Mouse (Mus musculus) forebrain, embryonic 12.5 days (tissue): Measurements from ENCODE around the gene Sun5. TPM values are rescaled to one million over a fixed set of nuclear protein-coding genes. Genes with fewer than 3 reads are reported as not detected.

Experiments used
- ATAC-seq: fragments of 200-750 bp; cut with Nextera tagmentation; 2 replicates; pipeline ENCODE4 v1.8.0; 2017; ENCODE audit warnings: moderate TSS enrichment; ENCODE audit not compliant: low FRiP score
- H3K27ac ChIP-seq: fragments of 300-500 bp; sonication (generic); 2 replicates; pipeline ENCODE4 v1.5.1; 2016; ENCODE audit warnings: mild to moderate bottlenecking
- H3K27me3 ChIP-seq: fragments of 300-500 bp; sonication (generic); 2 replicates; pipeline ENCODE4 v1.6.1; 2016; ENCODE audit warnings: mild to moderate bottlenecking
- H3K36me3 ChIP-seq: fragments of 300-500 bp; sonication (generic); replicated peaks from 2 replicates; pipeline ENCODE4 v1.6.1; 2016; ENCODE audit warnings: mild to moderate bottlenecking
- H3K4me1 ChIP-seq: fragments of 300-500 bp; sonication (generic); 2 replicates; pipeline ENCODE4 v1.6.1; 2016
- H3K4me2 ChIP-seq: fragments of 300-500 bp; sonication (generic); 2 replicates; pipeline ENCODE4 v1.6.1; 2016; ENCODE audit warnings: mild to moderate bottlenecking, moderate library complexity
- H3K4me3 ChIP-seq: fragments of 300-500 bp; sonication (generic); replicated peaks from 2 replicates; pipeline ENCODE4 v1.5.1; 2016; ENCODE audit warnings: mild to moderate bottlenecking
- H3K9ac ChIP-seq: fragments of 300-500 bp; sonication (generic); 2 replicates; pipeline ENCODE4 v1.6.1; 2016; ENCODE audit warnings: mild to moderate bottlenecking
- H3K9me3 ChIP-seq: fragments of 300-500 bp; sonication (generic); 2 replicates; pipeline ENCODE4 v1.6.1; 2016
- WGBS: fragments of 180-500 bp; shearing (Covaris S2); methylation state at CpG from one replicate; pipeline ENCODE4 v1.1.7; 2016; 5-methylcytosine and 5-hydroxymethylcytosine counted together
- polyA plus RNA-seq: library from polyadenylated mRNA; unstranded; fragments of >200 nt; fragmentation: Nextera tagmentation; extraction: Ambion mirVana; gene quantifications from 2 replicates; pipeline ENCODE4 v1.2.1, GENCODE M21; 2016

Gene Sun5
- polyA plus RNA-seq = not detected in 2 replicates

GRCm38 (mm10) chr2:153870984-153871383 lies at the start of gene Sun5:
Gene Sun5, minus strand, starts transcription at chr2:153871084.
- H3K27me3 ChIP-seq = no peaks in the 10 kb centered on the region
- no peaks in the 10 kb centered on the region for H3K9me3 ChIP-seq
- no peak within 1 kb of the TSS for H3K9ac ChIP-seq
- no peak within 1 kb of the TSS for H3K27ac ChIP-seq
- H3K36me3 ChIP-seq = no peaks in the 10 kb centered on the region
- no peaks in the 10 kb centered on the region for H3K4me1 ChIP-seq
- H3K4me3 ChIP-seq = no peak within 1 kb of the TSS
- H3K4me2 ChIP-seq = no peak within 1 kb of the TSS
- ATAC-seq = no peak
- 87% methylated on average over 4 of the region's 4 CpGs for WGBS

GRCm38 (mm10) chr2:153917930-153918329 lies 47.0 kb upstream of the Sun5 start, which contains the start of gene Bpifb3:
Gene Bpifb3, plus strand, starts transcription at chr2:153918230.
- H3K27me3 ChIP-seq = no peaks in the 10 kb centered on the region
- no peak for ATAC-seq
- no peak within 1 kb of the TSS for H3K27ac ChIP-seq
- H3K36me3 ChIP-seq = no peaks in the 10 kb centered on the region
- H3K4me1 ChIP-seq = no peaks in the 10 kb centered on the region; the same call in 1 of the 2 replicates
- no peaks in the 10 kb centered on the region for H3K9me3 ChIP-seq
- H3K9ac ChIP-seq = no peak within 1 kb of the TSS; the same call in 1 of the 2 replicates
- no peak within 1 kb of the TSS for H3K4me3 ChIP-seq
- H3K4me2 ChIP-seq = no peak within 1 kb of the TSS
- 59% methylated on average over 8 of the region's 8 CpGs for WGBS

GRCm38 (mm10) chr2:153914151-153914550 lies 43.3 kb upstream of the Sun5 start:
- Histone ChIP-seq H3K4me1 (no peaks in the 10 kb centered on the region; the same call in 1 of the 2 replicates), H3K36me3 (no peaks in the 10 kb centered on the region), H3K27ac (no peak overlapping the region), H3K9me3 (no peaks in the 10 kb centered on the region), H3K9ac (no peak overlapping the region), H3K4me2 (no peak overlapping the region), H3K27me3 (no peaks in the 10 kb centered on the region), H3K4me3 (no peak overlapping the region)
- ATAC-seq = no peak
- WGBS = 65% methylated on average over 5 of the region's 5 CpGs

DNA sequence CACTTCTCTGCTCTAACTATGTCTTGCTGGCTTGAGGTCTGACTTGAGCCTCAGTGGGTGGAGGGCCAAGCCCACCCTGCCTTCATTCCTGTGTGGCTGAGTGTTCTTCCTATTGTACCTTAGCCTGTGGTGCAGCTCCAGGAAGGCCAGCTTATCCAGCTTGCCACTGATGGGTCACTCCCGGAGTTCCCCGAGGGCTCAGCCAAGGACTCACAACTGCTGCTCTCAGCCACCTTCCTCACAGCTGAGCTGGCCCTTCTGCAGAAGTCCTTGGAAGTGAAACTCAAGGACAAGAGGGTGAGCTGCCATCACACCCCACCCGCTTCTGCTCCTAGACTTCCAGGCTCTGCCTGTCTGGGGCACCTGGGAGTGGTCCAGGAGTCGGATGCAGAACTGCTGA lies 35.7 kb upstream of the Sun5 start:
- no peaks in the 10 kb centered on the region for H3K27me3 ChIP-seq
- no peak overlapping the region for H3K4me2 ChIP-seq
- no peaks in the 10 kb centered on the region for H3K9me3 ChIP-seq
- H3K4me1 ChIP-seq = no peaks in the 10 kb centered on the region
- H3K9ac ChIP-seq = no peak overlapping the region
- H3K36me3 ChIP-seq = no peaks in the 10 kb centered on the region
- WGBS = 85% methylated on average over 4 of the region's 4 CpGs
- no peak for ATAC-seq
- H3K4me3 ChIP-seq = no peak overlapping the region
- no peak overlapping the region for H3K27ac ChIP-seq

DNA sequence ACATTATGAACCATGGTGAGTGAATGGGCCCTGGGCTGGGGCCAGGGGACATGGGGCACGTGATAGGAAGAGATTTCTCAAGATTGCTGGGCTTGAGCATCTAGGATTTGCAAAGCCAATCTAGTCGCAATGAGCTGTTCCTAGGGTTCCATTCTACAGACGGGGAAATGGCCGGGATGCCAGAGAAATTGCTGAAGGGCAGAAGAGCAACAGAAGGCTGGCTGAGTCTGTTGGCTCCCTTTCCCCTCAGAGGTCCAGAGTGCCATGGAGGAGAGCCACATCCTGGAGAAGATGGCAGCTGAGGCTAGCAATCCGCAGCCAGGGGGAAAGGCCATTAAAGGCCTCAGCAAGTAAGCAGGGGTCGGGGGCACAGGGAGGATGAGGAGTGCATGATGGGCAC lies 31.8 kb upstream of the Sun5 start:
- no peak for ATAC-seq
- 77% methylated on average over 6 of the region's 6 CpGs for WGBS
- H3K4me2 ChIP-seq = no peak overlapping the region
- H3K9ac ChIP-seq = no peak overlapping the region
- H3K36me3 ChIP-seq = no peaks in the 10 kb centered on the region
- H3K27ac ChIP-seq = no peak overlapping the region
- no peak overlapping the region for H3K4me3 ChIP-seq
- no peaks in the 10 kb centered on the region for H3K9me3 ChIP-seq
- no peaks in the 10 kb centered on the region for H3K4me1 ChIP-seq
- no peaks in the 10 kb centered on the region for H3K27me3 ChIP-seq

GRCm38 (mm10) chr2:153900088-153900487 lies 29.2 kb upstream of the Sun5 start, which contains the start of gene Bpifb6:
Gene Bpifb6, plus strand, starts transcription at chr2:153900388.
- Histone ChIP-seq H3K27me3 (no peaks in the 10 kb centered on the region), H3K27ac (no peak within 1 kb of the TSS), H3K9ac (no peak within 1 kb of the TSS), H3K4me3 (no peak within 1 kb of the TSS), H3K4me2 (no peak within 1 kb of the TSS), H3K36me3 (no peaks in the 10 kb centered on the region), H3K4me1 (no peaks in the 10 kb centered on the region), H3K9me3 (no peaks in the 10 kb centered on the region)
- 60% methylated on average over 4 of the region's 4 CpGs for WGBS
- ATAC-seq = no peak

DNA sequence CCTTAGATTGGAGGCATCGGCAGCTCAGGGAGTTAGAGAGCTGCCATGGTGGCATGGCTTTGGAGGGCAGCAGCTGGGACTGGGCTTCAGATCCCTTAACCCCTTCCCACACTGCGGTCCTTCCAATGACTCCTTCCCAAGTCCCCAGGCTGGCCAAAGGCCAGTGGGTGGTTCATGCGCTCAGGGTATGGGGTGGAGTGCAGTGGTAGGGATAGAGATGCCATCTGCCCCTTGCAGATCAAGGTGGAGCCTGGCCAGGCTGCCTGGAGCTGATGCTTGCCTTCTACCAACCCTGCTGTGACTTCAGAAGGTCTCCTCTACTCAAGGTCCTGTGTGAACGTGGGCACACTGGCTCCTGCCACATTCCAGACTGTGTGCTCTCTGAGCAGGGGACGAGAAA lies 28.2 kb upstream of the Sun5 start:
- Histone ChIP-seq H3K27me3 (no peaks in the 10 kb centered on the region), H3K27ac (no peak overlapping the region), H3K4me2 (no peak overlapping the region), H3K36me3 (no peaks in the 10 kb centered on the region), H3K4me3 (no peak overlapping the region), H3K9me3 (no peaks in the 10 kb centered on the region), H3K4me1 (no peaks in the 10 kb centered on the region), H3K9ac (no peak overlapping the region)
- no peak for ATAC-seq
- 77% methylated on average over 5 of the region's 5 CpGs for WGBS

DNA sequence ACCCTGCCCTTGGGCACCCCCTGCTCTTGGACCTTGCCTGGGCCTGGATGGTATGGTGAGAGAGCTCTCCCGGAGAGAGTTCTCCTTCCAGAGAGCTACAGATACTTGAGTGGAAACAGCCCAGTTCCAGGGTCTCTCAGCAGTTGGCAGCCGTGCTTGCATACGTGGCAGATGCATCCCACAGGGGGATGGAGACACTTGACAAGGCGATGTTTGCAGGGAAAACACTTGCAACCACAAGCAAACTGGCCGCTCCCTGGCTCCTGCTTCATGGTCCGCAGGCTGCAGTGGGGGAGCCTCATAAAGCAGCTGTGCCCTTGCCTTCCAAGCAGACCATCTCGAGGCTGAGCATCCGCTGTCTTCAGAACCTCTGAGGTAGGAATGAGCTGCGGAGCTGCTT lies 3.9 kb upstream of the Sun5 start, which contains the start of gene Bpifb2:
TSS of gene Bpifb2 (plus strand) at position 301 of the 400 bp plus-strand sequence.
- H3K9ac ChIP-seq = no peak within 1 kb of the TSS
- H3K36me3 ChIP-seq = no peaks in the 10 kb centered on the region
- WGBS = 73% methylated on average over 9 of the region's 9 CpGs
- H3K4me1 ChIP-seq = no peaks in the 10 kb centered on the region
- no peaks in the 10 kb centered on the region for H3K9me3 ChIP-seq
- H3K4me3 ChIP-seq = no peak within 1 kb of the TSS
- ATAC-seq = no peak
- H3K27ac ChIP-seq = no peak within 1 kb of the TSS
- H3K27me3 ChIP-seq = no peaks in the 10 kb centered on the region
- H3K4me2 ChIP-seq = no peak within 1 kb of the TSS

GRCm38 (mm10) chr2:153861960-153862359 lies 8.9 kb downstream of the Sun5 start:
- no peak overlapping the region for H3K9ac ChIP-seq
- WGBS = 78% methylated on average over 3 of the region's 3 CpGs
- peaks cover 4% of the 10 kb centered on the region; the same call in 1 of the 2 replicates for H3K27me3 ChIP-seq
- H3K4me2 ChIP-seq = no peak overlapping the region
- no peak for ATAC-seq
- H3K9me3 ChIP-seq = no peaks in the 10 kb centered on the region
- no peaks in the 10 kb centered on the region for H3K4me1 ChIP-seq
- H3K27ac ChIP-seq = no peak overlapping the region
- no peak overlapping the region for H3K4me3 ChIP-seq
- no peaks in the 10 kb centered on the region for H3K36me3 ChIP-seq

- Histone ChIP-seq H3K4me2 (no peak overlapping the region), H3K9ac (no peak overlapping the region), H3K27me3 (peaks cover 4% of the 10 kb centered on the region; the same call in 1 of the 2 replicates), H3K4me1 (no peaks in the 10 kb centered on the region), H3K27ac (no peak overlapping the region), H3K36me3 (no peaks in the 10 kb centered on the region), H3K9me3 (no peaks in the 10 kb centered on the region), H3K4me3 (no peak overlapping the region)
- WGBS = 76% methylated on average over 3 of the region's 3 CpGs
- no peak for ATAC-seq
These were observed 10.2 kb downstream of the Sun5 start for GRCm38 (mm10) chr2:153860715-153861114.

- H3K9ac ChIP-seq = no peak overlapping the region
- ATAC-seq = no peak
- no peaks in the 10 kb centered on the region for H3K36me3 ChIP-seq
- no peaks in the 10 kb centered on the region for H3K4me1 ChIP-seq
- no peak overlapping the region for H3K4me3 ChIP-seq
- no peak overlapping the region for H3K4me2 ChIP-seq
- 95% methylated on average over 11 of the region's 11 CpGs for WGBS
- H3K9me3 ChIP-seq = no peaks in the 10 kb centered on the region
- H3K27me3 ChIP-seq = peaks cover 4% of the 10 kb centered on the region; the same call in 1 of the 2 replicates
- no peak overlapping the region for H3K27ac ChIP-seq
These were observed 10.6 kb downstream of the Sun5 start for GRCm38 (mm10) chr2:153860315-153860714.

DNA sequence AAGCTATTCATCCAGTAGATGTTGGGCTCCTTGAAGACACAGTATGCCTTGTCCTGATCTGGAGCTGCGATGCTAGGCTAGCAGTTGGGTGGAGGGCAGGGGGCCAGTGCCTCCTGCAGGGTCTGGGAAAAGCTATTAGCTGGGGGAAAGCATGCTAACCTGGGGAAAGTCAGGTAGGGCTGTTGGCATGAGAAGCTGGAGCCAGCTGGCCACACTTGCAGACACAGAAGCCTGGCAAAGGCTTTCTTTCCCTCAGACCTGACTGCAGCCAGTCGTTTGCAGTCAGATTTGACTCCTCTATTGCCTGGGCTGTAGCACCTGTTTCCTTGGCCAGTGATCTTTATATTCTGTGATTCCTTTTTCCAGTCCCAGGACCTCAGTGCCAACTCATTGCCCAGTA lies 11.3 kb downstream of the Sun5 start:
- no peak for ATAC-seq
- H3K9ac ChIP-seq = no peak overlapping the region
- H3K27me3 ChIP-seq = peaks cover 4% of the 10 kb centered on the region; the same call in 1 of the 2 replicates
- no peak overlapping the region for H3K4me2 ChIP-seq
- H3K36me3 ChIP-seq = no peaks in the 10 kb centered on the region
- no peaks in the 10 kb centered on the region for H3K4me1 ChIP-seq
- 80% methylated on average over 2 of the region's 2 CpGs for WGBS
- no peak overlapping the region for H3K27ac ChIP-seq
- H3K9me3 ChIP-seq = no peaks in the 10 kb centered on the region
- no peak overlapping the region for H3K4me3 ChIP-seq

DNA sequence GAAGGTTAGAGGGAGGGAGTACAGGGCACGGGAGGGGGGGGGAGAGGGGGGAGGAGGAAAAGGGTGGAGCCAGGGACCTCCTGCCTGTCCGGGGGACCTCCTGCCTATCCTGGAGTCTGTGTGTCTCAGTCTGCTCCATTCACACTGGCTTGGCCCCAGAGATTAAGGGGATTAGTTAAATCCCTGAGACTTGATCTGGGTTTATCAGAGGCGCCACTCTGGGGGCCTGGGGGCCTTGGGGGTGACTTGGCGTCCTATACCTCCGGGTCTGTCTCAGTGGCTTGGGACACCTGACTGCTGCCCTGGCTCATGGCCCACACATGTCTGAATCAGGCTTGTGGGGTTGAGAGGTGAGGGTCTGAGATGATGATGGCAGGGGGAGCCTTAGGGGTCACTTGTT lies 17.3 kb downstream of the Sun5 start:
- Histone ChIP-seq H3K4me3 (no peak overlapping the region), H3K27ac (no peak overlapping the region), H3K36me3 (no peaks in the 10 kb centered on the region), H3K4me2 (no peak overlapping the region), H3K4me1 (peaks cover 7% of the 10 kb centered on the region; the same call in 1 of the 2 replicates), H3K9ac (no peak overlapping the region), H3K9me3 (peaks cover 5% of the 10 kb centered on the region; the same call in 1 of the 2 replicates), H3K27me3 (no peaks in the 10 kb centered on the region)
- no peak for ATAC-seq
- WGBS = 2% methylated on average over 5 of the region's 5 CpGs
